Comparison of ENCODE assay signal across 16 mouse cellular contexts in the genomic region with DNA sequence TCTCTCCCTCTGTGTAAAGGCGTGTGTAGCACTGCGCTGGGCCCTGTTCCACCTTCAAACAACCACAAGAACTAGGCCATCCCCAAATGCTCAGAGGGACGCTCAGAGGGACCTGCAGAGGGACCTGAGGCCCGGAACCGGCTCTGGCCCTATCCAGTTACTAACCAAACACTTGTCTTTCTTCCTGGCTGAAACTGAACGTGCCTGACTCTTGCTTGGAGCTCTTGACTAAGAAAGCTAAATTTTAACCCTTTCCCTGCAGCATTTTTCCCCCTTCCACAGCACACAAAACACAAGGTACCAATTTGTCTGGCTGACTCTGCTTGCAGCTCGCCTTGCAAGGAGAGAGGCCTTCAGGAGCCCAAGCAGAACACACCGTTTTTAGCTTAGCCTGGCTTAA.
DNase-seq lines count a peak whose midpoint lies in the region; ATAC-seq and TF ChIP-seq lines count a peak whose summit lies in the region.
"Had no signal": no experiment of that assay in that cellular context is flagged by ENCODE, and none has a peak within 500 bp of the region (broad histone marks: within the 10 kb centered on the region; RNA-seq: fewer than 3 reads in every experiment).

No protein-coding gene starts in this region.

- 0 out of 2 replicates have a peak, but pooled peaks have one; percentile 30 for ATAC-seq in kidney, embryonic 15.5 days (replicated peaks; ENCODE audit: low FRiP score)
- ATAC-seq in limb, embryonic 12.5 days (ENCODE audit: insufficient number of reproducible peaks, insufficient read depth, low FRiP score, low TSS enrichment, low read depth) = no peak
- ATAC-seq in forebrain, embryonic 11.5 days (replicated peaks; ENCODE audit: low FRiP score) = no peak

- no peak overlapping the region for H3K9ac ChIP-seq in kidney, embryonic 15.5 days
- no peak overlapping the region; the same call in 1 of the 2 replicates for H3K9ac ChIP-seq in limb, embryonic 12.5 days (replicated peaks)
- H3K9ac ChIP-seq in forebrain, embryonic 11.5 days (ENCODE audit: low read length) = no peak overlapping the region

- H3K27me3 ChIP-seq in kidney, embryonic 15.5 days = peaks cover 46% of the 10 kb centered on the region
- H3K27me3 ChIP-seq in embryonic facial prominence, embryonic 10.5 days (replicated peaks; ENCODE audit: low read depth, poor library complexity, severe bottlenecking) = peaks cover 56% of the 10 kb centered on the region
- H3K27me3 ChIP-seq in limb, embryonic 12.5 days = peaks cover 34% of the 10 kb centered on the region
- H3K27me3 ChIP-seq in forebrain, embryonic 11.5 days (ENCODE audit: control insufficient read depth, insufficient read depth, low read length) = no peaks in the 10 kb centered on the region; the same call in 1 of the 2 replicates

- H3K4me2 ChIP-seq in kidney, embryonic 15.5 days = no peak overlapping the region
- H3K4me2 ChIP-seq in limb, embryonic 12.5 days = no peak overlapping the region
- H3K4me2 ChIP-seq in forebrain, embryonic 11.5 days (ENCODE audit: low read depth, low read length, severe bottlenecking) = no peak overlapping the region
- H3K4me2 ChIP-seq: heart, embryonic 11.5 days had no signal

- no peaks in the 10 kb centered on the region for H3K9me3 ChIP-seq in kidney, embryonic 15.5 days (replicated peaks)
- no peaks in the 10 kb centered on the region for H3K9me3 ChIP-seq in embryonic facial prominence, embryonic 10.5 days
- H3K9me3 ChIP-seq in limb, embryonic 12.5 days = peaks cover 2% of the 10 kb centered on the region; the same call in 1 of the 2 replicates
- H3K9me3 ChIP-seq in forebrain, embryonic 11.5 days (ENCODE audit: control insufficient read depth, low read length) = no peaks in the 10 kb centered on the region

- DNase-seq in kidney, adult 11 months = no peak
- DNase-seq in embryonic facial prominence, embryonic 10.5 days (ENCODE audit: low spot score) = peak; percentile 73
- DNase-seq in lung, postnatal 25 days (ENCODE audit: low spot score) = peak; percentile 33
- DNase-seq in left cerebral cortex, adult 2 months (ENCODE audit: extremely low spot score in 1 of 2, low spot score in 2 of 2) = no peak
- no peak for DNase-seq in layer of hippocampus, adult 2 months (ENCODE audit: low spot score in 2 of 2)
- DNase-seq in forebrain, embryonic 11.5 days (ENCODE audit: low spot score) = no peak
- DNase-seq: B cell, adult 2 months; gastrocnemius, postnatal 36 days; heart, postnatal 4 days; kidney, postnatal 4 days; layer of hippocampus, postnatal 36 days; liver; midbrain, embryonic 14.5 days had no signal

- H3K36me3 ChIP-seq in kidney, embryonic 15.5 days = no peaks in the 10 kb centered on the region
- H3K36me3 ChIP-seq in embryonic facial prominence, embryonic 10.5 days (replicated peaks) = no peaks in the 10 kb centered on the region
- no peaks in the 10 kb centered on the region for H3K36me3 ChIP-seq in limb, embryonic 12.5 days
- no peaks in the 10 kb centered on the region for H3K36me3 ChIP-seq in forebrain, embryonic 11.5 days (ENCODE audit: control insufficient read depth, insufficient read depth, low read length)

- 29% methylated on average over 8 of the region's 8 CpGs for WGBS in kidney, embryonic 15.5 days
- 15% methylated on average over 8 of the region's 8 CpGs for WGBS in embryonic facial prominence, embryonic 10.5 days
- WGBS in limb, embryonic 12.5 days = 44% methylated on average over 8 of the region's 8 CpGs
- 58% methylated on average over 8 of the region's 8 CpGs for WGBS in forebrain, embryonic 11.5 days

- H3K27ac ChIP-seq in kidney, embryonic 15.5 days = peak overlapping the region; percentile 69; the same call in 1 of the 2 replicates
- peak overlapping the region; percentile 79 for H3K27ac ChIP-seq in embryonic facial prominence, embryonic 10.5 days (replicated peaks)
- peak overlapping the region; percentile 92; the same call in 1 of the 2 replicates for H3K27ac ChIP-seq in limb, embryonic 12.5 days
- H3K27ac ChIP-seq in left cerebral cortex, adult 2 months = no peak overlapping the region
- H3K27ac ChIP-seq in layer of hippocampus, adult 2 months = no peak overlapping the region
- no peak overlapping the region for H3K27ac ChIP-seq in forebrain, embryonic 11.5 days (ENCODE audit: low read depth, low read length)

- peaks cover 68% of the 10 kb centered on the region for H3K4me1 ChIP-seq in kidney, embryonic 15.5 days
- peaks cover 87% of the 10 kb centered on the region for H3K4me1 ChIP-seq in embryonic facial prominence, embryonic 10.5 days
- H3K4me1 ChIP-seq in limb, embryonic 12.5 days (replicated peaks) = peaks cover 58% of the 10 kb centered on the region
- H3K4me1 ChIP-seq in forebrain, embryonic 11.5 days (replicated peaks; ENCODE audit: control insufficient read depth, insufficient read depth, low read length) = peaks cover 13% of the 10 kb centered on the region; the same call in 1 of the 2 replicates

- intact Hi-C loops in left cerebral cortex, adult 2 months (cut with DNase I) = loop anchor here (5.0 kb wide), 1 partner anchor 77 kb away; no protein-coding TSS in a partner anchor

- no peak overlapping the region for H3K4me3 ChIP-seq in kidney, embryonic 15.5 days (replicated peaks)
- no peak overlapping the region for H3K4me3 ChIP-seq in embryonic facial prominence, embryonic 10.5 days
- H3K4me3 ChIP-seq in limb, embryonic 12.5 days (replicated peaks) = no peak overlapping the region
- H3K4me3 ChIP-seq in left cerebral cortex, adult 2 months = no peak overlapping the region
- H3K4me3 ChIP-seq in layer of hippocampus, adult 2 months = no peak overlapping the region
- no peak overlapping the region for H3K4me3 ChIP-seq in forebrain, embryonic 11.5 days (ENCODE audit: low read depth, low read length)

- TF ChIP-seq CTCF in left cerebral cortex, adult 2 months (IDR thresholded peaks at IDR 0.05) = no peak
- no peak for TF ChIP-seq CTCF in layer of hippocampus, adult 2 months (conservative IDR thresholded peaks at IDR 0.05)

Comparison
In these comparisons a context has a peak if more than half of its experiments do, and no peak if none do; other contexts are left out.
1. H3K27ac ChIP-seq: peak in kidney, embryonic 15.5 days (single experiment), embryonic facial prominence, embryonic 10.5 days (single experiment) and limb, embryonic 12.5 days (single experiment); none in left cerebral cortex, adult 2 months (single experiment), layer of hippocampus, adult 2 months (single experiment) and forebrain, embryonic 11.5 days (single experiment).
2. DNase-seq: peak in embryonic facial prominence, embryonic 10.5 days (single experiment) and lung, postnatal 25 days (single experiment); none in kidney, adult 11 months (single experiment), left cerebral cortex, adult 2 months (0 of 2), layer of hippocampus, adult 2 months (0 of 2) and forebrain, embryonic 11.5 days (single experiment).